Mouse (Mus musculus): Measurements from ENCODE around the gene Nedd9. TPM values are rescaled to one million over a fixed set of nuclear protein-coding genes. Genes with fewer than 3 reads are reported as not detected.
"Not testable (repeated sequence)": the region's sequence is repeated elsewhere in the genome, so short reads cannot be mapped to it uniquely, and the experiment has no call there.

Nedd9 gene
- total RNA-seq, 4 experiments from 2014 or later = 14.0 to 30.6 (median 24.2) TPM

DNA sequence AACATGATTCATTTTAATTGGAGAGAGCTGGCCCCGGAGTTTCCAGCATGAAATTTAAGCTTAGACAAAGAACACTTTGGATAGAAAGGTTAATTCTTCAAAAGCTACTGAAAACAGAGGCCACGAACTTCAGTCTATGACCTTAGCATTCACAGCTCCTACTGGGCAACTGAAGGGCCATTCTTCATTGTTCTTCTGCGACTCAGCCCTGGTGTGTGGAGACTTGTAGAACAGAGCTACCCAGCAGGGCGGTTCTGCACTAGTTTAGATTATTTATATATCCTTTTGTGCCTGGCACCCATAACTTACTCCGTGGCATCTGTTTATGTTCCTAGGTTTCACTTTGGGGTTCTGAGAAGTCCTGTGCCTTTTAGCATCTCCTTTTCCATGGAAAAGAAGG is 193.6 kb downstream of the Nedd9 start:
- no peak for DNase-seq

DNA sequence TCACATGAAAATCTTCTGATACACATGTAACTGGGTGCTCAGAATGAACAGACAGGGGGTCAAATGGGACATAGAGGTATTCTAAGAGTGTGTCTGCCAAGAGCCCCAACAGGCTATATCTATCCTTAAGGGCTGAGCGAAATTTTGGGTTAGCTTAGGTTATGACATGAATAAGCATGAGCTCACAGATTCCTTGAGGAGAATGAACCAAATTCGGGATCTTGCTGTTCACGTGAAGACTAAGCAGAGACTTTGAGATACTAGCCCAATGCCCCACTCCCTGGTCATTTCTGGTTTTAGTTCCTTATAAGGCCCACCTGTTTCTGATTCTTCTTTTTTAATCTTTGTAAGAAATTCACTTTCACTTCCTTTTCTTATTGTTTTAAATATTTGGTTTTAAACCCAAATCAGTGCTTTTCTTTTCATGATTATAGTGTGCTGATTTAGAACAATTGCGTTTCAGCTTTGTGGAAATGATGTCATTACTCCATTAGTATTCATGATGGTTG is 195.6 kb downstream of the Nedd9 start:
- DNase-seq = no peak

DNA sequence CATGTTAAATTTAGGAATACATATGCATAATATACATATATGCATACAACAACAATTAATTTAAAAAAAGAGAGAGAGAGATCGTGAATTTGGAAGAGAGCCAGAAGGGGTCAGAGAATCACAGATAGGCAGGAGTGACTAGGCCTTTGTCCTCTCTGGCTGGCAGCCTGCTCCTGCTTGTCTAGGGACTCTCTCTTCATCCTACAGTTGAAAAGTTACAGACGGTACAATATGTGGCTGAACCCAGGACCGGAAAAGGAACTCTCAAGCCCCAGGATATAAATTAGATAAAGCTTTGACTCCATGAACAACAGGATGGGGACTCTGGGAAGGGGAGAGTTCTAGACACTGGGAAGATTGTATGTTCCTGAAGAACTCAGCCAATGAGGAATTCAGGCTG is 200.9 kb downstream of the Nedd9 start:
- no peak for DNase-seq

DNA sequence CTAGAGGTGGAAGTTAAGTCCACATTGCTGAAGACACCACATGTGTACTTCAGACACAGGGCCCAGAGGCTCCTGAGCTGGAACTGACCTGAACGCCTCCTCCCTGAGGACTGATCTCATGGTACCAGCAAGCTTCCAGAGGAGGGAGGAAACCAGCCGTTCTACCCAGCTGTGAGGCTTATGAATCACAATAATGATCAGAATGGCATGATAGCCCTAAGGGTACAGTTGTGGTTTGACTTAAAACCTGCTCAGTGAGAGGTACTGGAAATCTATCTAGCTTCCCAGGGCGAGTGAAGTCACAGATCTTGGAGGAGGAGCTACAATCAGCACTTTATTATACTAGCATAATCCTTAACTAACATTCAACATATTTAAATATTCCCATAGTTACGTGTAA is 201.7 kb downstream of the Nedd9 start:
- no peak for DNase-seq

DNA sequence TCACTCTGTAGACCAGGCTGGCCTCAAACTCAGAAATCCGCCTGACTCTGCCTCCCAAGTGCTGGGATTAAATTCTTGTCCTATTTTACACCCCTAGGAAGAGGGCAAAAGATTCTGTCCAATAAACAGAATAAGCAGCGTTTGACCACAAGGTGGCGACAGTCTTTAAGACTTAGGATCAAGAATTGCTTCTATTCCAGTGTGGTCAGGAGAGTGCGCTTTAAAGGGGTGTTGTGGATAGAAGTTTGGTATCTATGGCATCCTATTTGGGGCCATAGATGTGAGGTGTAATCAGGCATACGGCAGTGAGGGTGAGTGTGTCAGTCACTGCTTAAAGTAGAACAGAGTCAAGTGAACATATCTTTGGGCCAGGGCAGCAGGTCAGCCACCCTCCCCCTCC is 203.9 kb downstream of the Nedd9 start:
- peak; percentile 26 for DNase-seq

DNA sequence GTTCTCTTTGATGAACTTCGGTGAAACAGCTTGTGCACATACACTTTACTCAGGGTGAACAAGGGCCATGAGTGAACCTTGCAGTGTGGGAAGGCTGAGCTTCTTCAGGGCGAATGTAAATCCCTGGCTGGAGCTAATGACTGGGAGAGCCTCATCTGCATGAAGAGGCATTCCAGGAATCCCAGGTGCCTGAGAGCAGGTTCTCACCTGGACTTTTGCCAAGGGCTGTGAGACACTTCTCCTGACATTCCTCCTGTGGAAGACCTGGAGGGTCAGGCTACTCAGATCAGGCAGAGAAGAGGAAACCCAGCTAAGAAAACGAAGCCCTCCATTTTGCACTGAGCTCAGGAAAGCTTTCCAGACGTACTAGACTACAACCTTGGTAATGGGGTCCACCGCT is 206.5 kb downstream of the Nedd9 start:
- no peak for DNase-seq

DNA sequence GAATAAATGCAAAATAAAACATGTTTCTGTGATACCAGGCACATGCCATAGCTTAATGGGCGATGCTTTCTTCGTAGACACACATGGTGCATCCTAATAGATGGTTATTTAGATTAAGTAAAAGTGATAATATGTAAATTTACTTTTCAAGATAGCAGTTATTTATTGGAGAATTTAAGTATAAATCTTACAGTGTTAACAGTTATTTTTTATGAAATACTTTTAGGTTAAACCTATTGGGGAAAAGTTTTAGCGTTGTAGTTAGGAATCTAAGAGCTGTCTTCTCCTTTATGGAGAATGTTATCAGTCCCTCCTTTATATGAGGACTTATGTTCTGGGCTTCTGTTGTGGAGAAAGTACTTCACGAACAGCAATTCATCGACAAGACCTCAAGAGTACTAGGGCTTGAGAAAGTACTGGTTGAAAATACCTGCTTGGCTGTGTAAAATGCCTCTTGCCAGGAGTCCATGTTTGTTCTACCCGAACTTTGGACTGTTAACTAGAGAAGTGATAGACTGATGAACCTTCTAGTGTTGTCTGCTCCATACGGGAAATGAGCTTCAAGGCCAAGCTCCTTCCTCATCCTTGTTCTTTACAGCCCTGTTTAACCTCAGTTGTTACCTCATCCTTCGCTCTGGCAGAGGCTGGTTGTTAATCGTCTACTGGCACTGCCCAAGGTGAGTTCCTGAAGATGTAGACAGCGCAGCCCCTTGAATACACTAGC is 213.1 kb downstream of the Nedd9 start, which contains the start of gene Gm17364:
Gm17364 (minus strand) TSS at position 51 of the 724 bp plus-strand sequence.
- DNase-seq = no peak

DNA sequence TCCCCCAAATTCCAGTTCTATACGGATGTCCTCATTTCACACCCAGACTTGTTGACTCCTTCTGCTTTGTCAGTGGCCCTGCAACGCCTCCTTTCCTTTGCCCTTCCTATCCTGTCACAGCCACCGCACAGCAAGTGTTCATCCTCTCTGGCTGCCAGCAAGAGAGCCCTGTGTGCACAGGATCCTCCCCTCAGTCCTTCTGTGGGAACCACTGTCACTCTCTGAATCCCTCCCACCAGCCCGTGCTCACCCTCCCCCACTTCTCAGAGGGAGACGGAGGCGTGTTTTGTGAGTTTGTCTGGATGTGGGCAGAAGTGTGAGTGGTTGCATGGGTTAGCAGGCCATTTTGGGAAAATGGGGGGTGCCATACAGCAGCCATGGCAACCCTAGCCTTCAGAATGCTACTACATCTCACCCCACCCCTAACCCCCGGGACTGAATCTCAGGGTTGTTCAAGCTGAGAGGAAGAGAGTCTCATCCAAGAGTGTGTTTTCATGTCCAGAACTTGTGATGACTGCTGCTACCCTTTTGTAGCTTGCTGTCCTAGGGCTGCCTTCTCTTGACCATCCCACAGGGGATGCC is 219.2 kb downstream of the Nedd9 start:
- no peak for DNase-seq

DNA sequence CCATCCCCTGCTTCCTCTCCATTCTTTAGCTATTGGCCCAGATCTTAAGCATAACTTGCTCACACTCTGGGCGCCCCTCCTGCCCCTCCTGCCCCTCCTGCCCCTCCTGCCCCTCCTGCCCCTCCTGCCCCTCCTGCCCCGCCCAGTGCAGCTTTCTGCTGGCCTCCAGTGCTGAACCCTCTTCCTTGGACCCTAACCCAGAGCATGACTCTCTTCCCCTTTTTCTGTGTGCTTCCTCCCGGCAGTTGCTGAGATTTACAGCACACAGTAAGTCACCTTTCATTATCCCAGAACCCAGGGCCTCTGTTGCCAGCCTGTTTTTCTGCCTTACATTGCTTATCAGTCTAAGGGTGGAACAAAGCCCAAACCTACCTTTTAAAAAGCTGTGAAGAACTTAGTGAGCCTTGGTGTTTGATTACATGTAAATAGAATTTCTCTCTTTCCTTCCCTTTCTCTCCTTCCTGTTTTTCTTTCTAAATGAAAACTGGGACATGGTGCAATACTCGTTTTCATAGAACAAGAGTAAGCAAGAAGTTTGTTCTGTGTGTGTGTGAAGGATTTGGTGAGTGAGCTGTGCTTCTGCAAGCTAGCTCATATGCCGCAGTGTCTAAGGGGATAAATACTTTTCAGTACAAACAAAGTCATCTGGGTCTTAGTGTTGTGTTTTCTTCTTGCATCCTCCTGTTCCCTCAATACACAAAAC is 223.7 kb downstream of the Nedd9 start:
- DNase-seq = no peak

DNA sequence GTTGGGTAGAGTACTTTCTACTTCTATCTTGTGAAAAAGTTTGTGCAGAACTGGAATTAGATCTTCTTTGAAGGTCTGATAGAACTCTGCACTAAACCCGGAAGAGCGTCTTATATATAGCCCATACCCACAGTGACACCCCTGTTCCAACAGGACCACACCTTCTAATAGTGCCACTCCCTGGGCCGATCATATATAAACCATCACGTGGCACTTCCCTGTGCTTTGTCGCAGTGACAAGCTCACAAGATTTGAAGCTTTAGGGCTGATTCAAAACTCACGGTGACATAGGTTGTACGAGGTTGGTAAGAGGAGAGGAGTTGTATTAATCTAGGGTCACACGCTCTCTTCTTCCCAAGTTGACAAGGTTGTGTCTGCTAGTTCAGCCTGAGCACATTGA is 225.5 kb downstream of the Nedd9 start:
- DNase-seq = not testable (repeated sequence)

Other genes with a start within 250 kb of the Nedd9 start
- 10 to 100 TPM in 3 of 4 experiments, 1 to 10 TPM in 1; 10.0 to 12.2 (median 10.4) TPM for gene Smim13, start 237.5 kb downstream of the Nedd9 start, total RNA-seq (2022)
- not detected for gene Gm17364, start 213.4 kb downstream of the Nedd9 start, total RNA-seq (2022)
- 10 to 100 TPM; 22.4 to 28.9 (median 25.9) TPM for gene Tmem170b, start 118.5 kb upstream of the Nedd9 start, total RNA-seq (2022)

Data from adrenal gland, adult 8-10 months (tissue).